Mouse (Mus musculus): Measurements from ENCODE around the gene Kyat3. TPM values are rescaled to one million over a fixed set of nuclear protein-coding genes. Genes with fewer than 3 reads are reported as not detected.

The Kyat3 gene
- polyA plus RNA-seq, 1 experiment from 2014 or later: 11.0 TPM

- no peak overlapping the region for H3K4me3 ChIP-seq (ENCODE audit: low read depth, low read length)
- TF ChIP-seq EP300 (optimal IDR thresholded peaks at IDR 0.05) (no peak), CTCF (IDR thresholded peaks at IDR 0.05; ENCODE audit: low read depth) (peak; percentile 88)
- no peaks in the 10 kb centered on the region for H3K9me3 ChIP-seq (ENCODE audit: control insufficient read depth, low read length)
- no peak overlapping the region for H3K9ac ChIP-seq (ENCODE audit: low read length)
- no peaks in the 10 kb centered on the region for H3K27me3 ChIP-seq (ENCODE audit: control insufficient read depth, insufficient read depth, low read length)
- H3K36me3 ChIP-seq (ENCODE audit: control insufficient read depth, insufficient read depth, low read length): no peaks in the 10 kb centered on the region
- no peak overlapping the region for H3K4me2 ChIP-seq (replicated peaks; ENCODE audit: low read depth)
- no peaks in the 10 kb centered on the region for H3K4me1 ChIP-seq (replicated peaks; ENCODE audit: control insufficient read depth, insufficient read depth)
- ATAC-seq (ENCODE audit: low FRiP score, low TSS enrichment): peak; percentile 53
- DNase-seq (ENCODE audit: low spot score): peak; percentile 56
- 59% methylated on average over 21 of the region's 21 CpGs for WGBS
- H3K27ac ChIP-seq (replicated peaks): no peak overlapping the region
Observed at GRCm38 (mm10) chr3:142743973-142744898, 43.4 kb downstream of the Kyat3 start.

- no peaks in the 10 kb centered on the region for H3K4me1 ChIP-seq (replicated peaks; ENCODE audit: control insufficient read depth, insufficient read depth)
- no peaks in the 10 kb centered on the region for H3K36me3 ChIP-seq (ENCODE audit: control insufficient read depth, insufficient read depth, low read length)
- DNase-seq (ENCODE audit: low spot score) (no peak), ATAC-seq (ENCODE audit: low FRiP score, low TSS enrichment) (0 out of 2 replicates have a peak, but pooled peaks have one; percentile 20)
- H3K27me3 ChIP-seq (ENCODE audit: control insufficient read depth, insufficient read depth, low read length): no peaks in the 10 kb centered on the region
- no peaks in the 10 kb centered on the region for H3K9me3 ChIP-seq (ENCODE audit: control insufficient read depth, low read length)
- WGBS: 83% methylated on average over 2 of the region's 2 CpGs
- no peak overlapping the region for H3K4me2 ChIP-seq (replicated peaks; ENCODE audit: low read depth)
- no peak overlapping the region for H3K9ac ChIP-seq (ENCODE audit: low read length)
- no peak for TF ChIP-seq EP300 (optimal IDR thresholded peaks at IDR 0.05)
- TF ChIP-seq CTCF (IDR thresholded peaks at IDR 0.05; ENCODE audit: low read depth): no peak
- no peak overlapping the region for H3K4me3 ChIP-seq (ENCODE audit: low read depth, low read length)
- no peak overlapping the region for H3K27ac ChIP-seq (replicated peaks)
Observed at GRCm38 (mm10) chr3:142745076-142745475, 44.2 kb downstream of the Kyat3 start.

- H3K9ac ChIP-seq (ENCODE audit: low read length): no peak overlapping the region
- TF ChIP-seq CTCF (IDR thresholded peaks at IDR 0.05; ENCODE audit: low read depth) (no peak), EP300 (optimal IDR thresholded peaks at IDR 0.05) (no peak)
- DNase-seq (ENCODE audit: low spot score) (no peak), ATAC-seq (ENCODE audit: low FRiP score, low TSS enrichment) (peak; percentile 65; the same call in 1 of the 2 replicates)
- no peak overlapping the region for H3K4me3 ChIP-seq (ENCODE audit: low read depth, low read length)
- H3K36me3 ChIP-seq (ENCODE audit: control insufficient read depth, insufficient read depth, low read length): no peaks in the 10 kb centered on the region
- H3K27ac ChIP-seq (replicated peaks): no peak overlapping the region
- H3K27me3 ChIP-seq (ENCODE audit: control insufficient read depth, insufficient read depth, low read length): no peaks in the 10 kb centered on the region
- H3K9me3 ChIP-seq (ENCODE audit: control insufficient read depth, low read length): no peaks in the 10 kb centered on the region
- no peak overlapping the region for H3K4me2 ChIP-seq (replicated peaks; ENCODE audit: low read depth)
- H3K4me1 ChIP-seq (replicated peaks; ENCODE audit: control insufficient read depth, insufficient read depth): no peaks in the 10 kb centered on the region
- 96% methylated on average over 7 of the region's 7 CpGs for WGBS
Observed at GRCm38 (mm10) chr3:142747673-142748072, 46.8 kb downstream of the Kyat3 start.

- Histone ChIP-seq H3K9me3 (ENCODE audit: control insufficient read depth, low read length) (no peaks in the 10 kb centered on the region), H3K4me2 (replicated peaks; ENCODE audit: low read depth) (no peak overlapping the region), H3K27me3 (ENCODE audit: control insufficient read depth, insufficient read depth, low read length) (no peaks in the 10 kb centered on the region), H3K27ac (replicated peaks) (no peak overlapping the region), H3K4me1 (replicated peaks; ENCODE audit: control insufficient read depth, insufficient read depth) (no peaks in the 10 kb centered on the region), H3K4me3 (ENCODE audit: low read depth, low read length) (no peak overlapping the region), H3K36me3 (ENCODE audit: control insufficient read depth, insufficient read depth, low read length) (no peaks in the 10 kb centered on the region), H3K9ac (ENCODE audit: low read length) (no peak overlapping the region)
- DNase-seq (ENCODE audit: low spot score) (no peak), ATAC-seq (ENCODE audit: low FRiP score, low TSS enrichment) (no peak)
- TF ChIP-seq CTCF (IDR thresholded peaks at IDR 0.05; ENCODE audit: low read depth) (no peak), EP300 (optimal IDR thresholded peaks at IDR 0.05) (no peak)
- WGBS: 83% methylated on average over 16 of the region's 16 CpGs
Observed at GRCm38 (mm10) chr3:142749131-142749530, 48.3 kb downstream of the Kyat3 start.

GRCm38 (mm10) chr3:142755132-142755867 lies 54.4 kb downstream of the Kyat3 start:
- Histone ChIP-seq H3K4me1 (replicated peaks; ENCODE audit: control insufficient read depth, insufficient read depth) (no peaks in the 10 kb centered on the region), H3K27ac (replicated peaks) (no peak overlapping the region), H3K36me3 (ENCODE audit: control insufficient read depth, insufficient read depth, low read length) (no peaks in the 10 kb centered on the region), H3K27me3 (ENCODE audit: control insufficient read depth, insufficient read depth, low read length) (no peaks in the 10 kb centered on the region), H3K4me3 (ENCODE audit: low read depth, low read length) (no peak overlapping the region), H3K9me3 (ENCODE audit: control insufficient read depth, low read length) (no peaks in the 10 kb centered on the region), H3K9ac (ENCODE audit: low read length) (no peak overlapping the region), H3K4me2 (replicated peaks; ENCODE audit: low read depth) (no peak overlapping the region)
- TF ChIP-seq CTCF (IDR thresholded peaks at IDR 0.05; ENCODE audit: low read depth): no peak
- no peak for TF ChIP-seq EP300 (optimal IDR thresholded peaks at IDR 0.05)
- ATAC-seq (ENCODE audit: low FRiP score, low TSS enrichment): no peak
- no peak for DNase-seq (ENCODE audit: low spot score)
- WGBS: 69% methylated on average over 18 of the region's 18 CpGs
